Mouse (Mus musculus): ENCODE measurements around the gene Pml. TPM values are rescaled to one million over a fixed set of nuclear protein-coding genes. Genes with fewer than 3 reads are reported as not detected.

The Pml gene
- 1 to 10 TPM; 7.0 to 9.1 (median 8.0) TPM for total RNA-seq (2022)

- DNase-seq (ENCODE audit: low spot score): peak; percentile 87
Observed at GRCm38 (mm10) chr9:58249592-58250192, at the start of gene Pml. Pml (minus strand) TSS chr9:58249786.

DNA sequence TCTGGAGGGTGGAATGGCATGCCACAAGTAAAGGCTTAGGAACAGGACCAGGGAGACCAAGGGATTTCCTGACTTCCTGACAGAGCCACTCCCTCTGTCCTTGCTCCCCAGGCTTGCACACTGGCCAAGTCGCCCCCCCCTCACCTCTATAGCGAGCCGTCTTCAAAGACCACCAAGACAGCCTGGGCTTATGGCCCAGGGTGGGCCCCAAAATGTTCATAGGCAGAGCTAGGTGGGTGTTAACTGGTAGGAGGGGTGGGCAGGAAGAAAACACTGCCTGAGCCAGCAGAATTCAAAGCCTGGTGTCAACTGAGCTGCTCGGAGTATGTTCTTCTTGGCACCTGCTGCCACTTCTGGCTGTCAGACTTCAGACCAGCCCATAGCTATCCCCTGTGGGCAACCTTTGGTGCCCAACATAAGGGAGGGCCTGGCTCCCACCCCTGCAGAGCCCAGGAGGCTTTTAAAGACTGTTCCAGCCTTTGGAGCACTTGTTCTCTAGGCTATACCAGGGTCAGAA lies 48.4 kb upstream of the Pml start:
- no peak for DNase-seq (ENCODE audit: low spot score)

GRCm38 (mm10) chr9:58297065-58297464 lies 47.5 kb upstream of the Pml start:
- DNase-seq (ENCODE audit: low spot score): no peak

DNA sequence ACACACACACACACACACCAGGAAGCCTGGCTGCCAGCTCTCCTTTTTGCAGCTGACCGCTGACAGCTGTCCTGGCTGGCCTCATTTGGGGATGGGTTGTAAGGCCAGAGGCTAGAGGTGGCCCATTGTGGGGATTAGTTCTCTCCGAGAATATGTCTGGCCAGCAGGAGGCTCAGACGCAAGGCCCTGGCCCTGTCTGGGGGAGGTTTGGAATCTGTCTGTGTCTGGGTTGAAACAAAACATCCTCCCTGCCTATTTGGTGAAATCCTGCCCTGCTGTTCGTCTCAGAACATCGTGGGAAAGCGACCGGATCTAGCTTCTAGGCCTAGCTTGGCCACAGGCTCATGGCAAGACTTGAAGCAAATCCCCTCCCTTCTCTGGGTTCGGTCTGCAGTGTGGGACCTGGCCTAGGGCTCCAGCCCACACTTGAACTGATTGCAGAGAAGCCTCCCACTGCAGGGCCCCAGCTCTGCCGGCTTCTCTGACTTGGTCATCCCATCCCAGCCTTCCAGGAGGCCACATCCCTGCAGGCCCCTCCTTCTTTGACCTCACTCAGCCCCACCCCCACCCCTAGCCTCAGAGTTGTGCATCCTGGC lies 46.3 kb upstream of the Pml start:
- DNase-seq (ENCODE audit: low spot score): no peak

GRCm38 (mm10) chr9:58295345-58295744 lies 45.8 kb upstream of the Pml start:
- DNase-seq (ENCODE audit: low spot score): no peak

DNA sequence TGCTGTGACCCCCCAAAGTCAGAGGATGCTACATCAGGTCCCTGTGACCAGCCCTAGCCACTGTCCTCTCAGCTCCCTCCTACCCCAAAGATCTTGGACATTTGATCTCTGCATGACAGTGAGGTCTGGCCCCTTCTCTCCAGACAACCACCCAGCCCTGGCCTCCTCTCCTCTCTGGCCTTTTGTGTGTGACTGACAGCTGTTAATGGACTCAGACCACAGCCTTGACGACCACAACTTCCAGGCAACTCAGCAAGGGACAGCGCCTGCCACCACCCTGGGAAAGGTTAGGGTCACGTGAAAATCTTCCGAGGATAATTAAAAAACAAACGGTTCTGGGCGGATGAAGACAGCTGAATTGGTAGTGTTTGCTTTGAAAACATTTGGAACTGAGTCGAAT lies 44.9 kb upstream of the Pml start:
- no peak for DNase-seq (ENCODE audit: low spot score)

DNA sequence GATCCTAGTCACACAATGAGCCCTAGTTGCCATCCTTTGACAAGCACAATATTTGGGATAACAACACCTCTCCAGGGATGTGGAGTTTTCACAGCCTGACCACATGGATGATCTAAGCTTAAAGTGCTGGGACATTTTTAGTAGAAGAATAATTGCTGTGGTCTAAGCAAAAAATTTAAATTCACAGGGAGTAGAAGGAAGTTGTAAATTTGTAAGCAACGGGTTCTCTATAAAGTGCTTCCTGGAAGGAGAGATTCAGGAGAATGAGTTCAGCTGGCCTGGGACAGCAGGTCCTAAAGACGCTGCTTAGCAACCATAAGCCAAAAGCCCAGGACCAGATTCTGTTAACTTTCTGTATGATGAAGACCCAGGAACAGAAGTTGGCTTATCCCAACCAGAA lies 40.3 kb upstream of the Pml start:
- DNase-seq (ENCODE audit: low spot score): no peak

- no peak for DNase-seq (ENCODE audit: low spot score)
Observed at GRCm38 (mm10) chr9:58289090-58289489, 39.5 kb upstream of the Pml start.

DNA sequence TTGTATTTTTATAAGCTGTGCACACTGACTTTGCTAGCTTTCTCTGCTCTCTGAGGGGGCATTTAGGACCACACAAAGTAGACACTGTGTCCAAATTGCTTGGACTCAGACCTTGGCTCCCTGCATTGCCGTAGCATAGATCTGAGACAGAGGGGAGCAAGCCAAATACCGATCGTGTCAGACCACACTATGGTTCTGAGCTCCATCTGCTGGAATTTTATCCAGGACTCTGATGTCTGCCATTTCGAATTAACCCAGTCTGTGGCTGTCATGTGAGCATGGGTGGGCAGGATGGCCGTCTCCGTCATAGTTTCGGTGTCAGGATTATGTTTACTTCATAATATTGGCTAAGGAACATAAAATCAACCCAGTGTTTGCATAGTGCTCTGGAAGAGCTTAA lies 33.8 kb upstream of the Pml start:
- no peak for DNase-seq (ENCODE audit: low spot score)

GRCm38 (mm10) chr9:58281597-58281996 lies 32.0 kb upstream of the Pml start:
- no peak for DNase-seq (ENCODE audit: low spot score)

- peak; percentile 89 for DNase-seq (ENCODE audit: low spot score)
Observed at GRCm38 (mm10) chr9:58280259-58281109, 30.9 kb upstream of the Pml start.

- no peak for DNase-seq (ENCODE audit: low spot score)
Observed at GRCm38 (mm10) chr9:58279780-58280179, 30.2 kb upstream of the Pml start.

- DNase-seq (ENCODE audit: low spot score): no peak
Observed at GRCm38 (mm10) chr9:58278821-58279723, 29.5 kb upstream of the Pml start.

- DNase-seq (ENCODE audit: low spot score): no peak
Observed at GRCm38 (mm10) chr9:58278313-58278712, 28.7 kb upstream of the Pml start.

DNA sequence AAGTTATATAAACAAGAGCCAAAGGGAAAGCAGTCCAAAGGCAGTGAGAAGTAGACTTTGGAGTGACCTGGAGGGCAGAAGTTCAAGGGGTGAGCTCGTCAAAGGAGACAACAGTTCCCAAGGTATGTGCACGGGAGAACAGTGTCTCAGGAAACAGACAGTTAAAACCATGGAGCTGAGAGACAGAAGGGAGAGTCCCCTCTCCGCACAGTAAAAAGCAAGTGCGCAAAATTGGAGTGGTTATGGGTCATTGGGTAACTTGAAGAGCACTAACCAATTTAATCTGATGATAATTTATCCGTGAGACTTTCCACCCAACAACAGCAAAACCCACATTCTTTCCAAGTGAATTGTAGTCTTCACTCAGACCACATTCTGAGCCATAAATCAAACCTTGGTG lies 26.8 kb upstream of the Pml start:
- no peak for DNase-seq (ENCODE audit: low spot score)

DNA sequence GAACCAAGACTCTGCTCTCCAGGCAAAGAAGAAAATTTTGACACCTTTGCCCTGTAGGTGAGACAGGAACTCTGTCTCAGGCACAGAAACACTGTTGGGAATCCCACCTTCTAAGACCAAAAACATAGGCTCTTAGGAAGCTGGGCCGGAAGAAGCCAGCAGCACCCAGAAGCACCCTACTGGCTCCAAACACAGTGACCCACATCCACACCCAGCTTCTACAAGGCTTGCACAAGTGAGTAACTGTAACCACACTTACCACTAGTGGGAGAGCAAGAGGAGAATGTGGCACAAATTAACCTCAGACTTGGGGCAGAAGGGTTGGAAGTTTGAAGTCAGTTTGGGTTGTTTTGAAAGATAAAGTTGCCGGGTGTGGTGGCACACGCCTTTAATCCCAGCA lies 26.2 kb upstream of the Pml start:
- DNase-seq (ENCODE audit: low spot score): no peak

GRCm38 (mm10) chr9:58275115-58275774 lies 25.7 kb upstream of the Pml start:
- peak; percentile 60 for DNase-seq (ENCODE audit: low spot score)

- DNase-seq (ENCODE audit: low spot score): no peak
Observed at GRCm38 (mm10) chr9:58274626-58275025, 25.0 kb upstream of the Pml start.

DNA sequence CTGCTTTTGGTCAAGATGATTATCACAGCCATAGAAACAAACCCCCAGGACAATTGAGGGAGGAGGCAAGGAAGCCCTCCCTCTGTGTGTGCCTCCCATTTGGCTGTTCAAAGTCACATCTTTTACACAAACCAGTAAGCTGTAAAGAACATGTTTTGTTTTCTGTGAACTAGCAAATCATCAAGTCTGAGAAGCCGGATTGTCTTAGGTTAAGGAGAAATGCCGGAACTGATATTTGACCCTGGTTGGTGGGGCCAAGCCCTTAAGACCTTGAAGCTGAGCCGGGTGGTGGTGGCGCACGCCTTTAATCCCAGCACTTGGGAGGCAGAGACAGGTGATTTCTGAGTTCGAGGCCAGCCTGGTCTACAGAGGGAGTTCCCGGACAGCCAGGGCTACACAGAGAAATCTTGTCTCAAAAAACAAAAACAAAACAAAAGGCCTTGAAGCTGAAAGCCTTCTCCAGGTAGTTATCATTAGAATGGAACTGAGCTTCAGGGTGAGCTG lies 24.6 kb upstream of the Pml start:
- DNase-seq (ENCODE audit: low spot score): no peak

- DNase-seq (ENCODE audit: low spot score): no peak
Observed at GRCm38 (mm10) chr9:58272855-58273254, 23.3 kb upstream of the Pml start.

DNA sequence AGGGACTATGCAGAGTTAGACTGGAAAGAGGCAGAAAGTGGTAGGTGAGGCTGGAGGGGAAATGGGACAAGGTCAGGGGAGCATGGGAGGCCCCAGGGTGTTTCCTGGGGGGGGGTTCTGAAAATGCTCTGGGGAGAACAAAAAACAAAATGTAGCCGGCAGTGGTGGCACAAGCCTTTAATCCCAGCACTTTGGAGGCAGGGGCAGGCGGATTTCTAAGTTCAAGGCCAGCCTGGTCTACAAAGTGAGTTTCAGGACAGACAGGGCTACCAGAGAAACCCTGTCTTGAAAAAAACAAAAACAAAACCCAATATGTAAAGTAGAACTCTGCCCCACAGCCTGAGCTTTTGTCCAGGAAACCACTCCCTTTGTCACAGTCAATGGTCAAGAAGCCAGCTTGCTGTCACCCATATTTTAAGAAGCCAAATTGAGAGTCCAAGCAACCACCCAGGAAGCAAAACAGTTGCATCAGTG lies 22.5 kb upstream of the Pml start:
- DNase-seq (ENCODE audit: low spot score): no peak
